Mouse (Mus musculus) heart, embryonic 13.5 days (tissue): ENCODE data around the gene Mrps31. TPM values are rescaled to one million over a fixed set of nuclear protein-coding genes. Genes with fewer than 3 reads are reported as not detected.

Source experiments
- ATAC-seq: fragments of 200-750 bp; cut with Nextera tagmentation; 2 replicates; pipeline ENCODE4 v1.8.0; 2017; ENCODE audit warnings: moderate TSS enrichment; ENCODE audit not compliant: insufficient number of reproducible peaks, low FRiP score, low TSS enrichment; ENCODE audit errors: extremely low read depth
- H3K27ac ChIP-seq: fragments of 300-500 bp; sonication (generic); replicated peaks from 2 replicates; pipeline ENCODE4 v1.5.1; 2015; ENCODE audit warnings: moderate library complexity, mild to moderate bottlenecking, inconsistent platforms
- H3K27me3 ChIP-seq: fragments of 300-500 bp; sonication (generic); replicated peaks from 2 replicates; pipeline ENCODE4 v1.6.1; 2015; ENCODE audit warnings: mild to moderate bottlenecking, inconsistent platforms
- H3K36me3 ChIP-seq: fragments of 300-500 bp; sonication (generic); 2 replicates; pipeline ENCODE4 v1.6.1; 2015; ENCODE audit warnings: mild to moderate bottlenecking, inconsistent platforms
- H3K4me1 ChIP-seq: fragments of 300-500 bp; sonication (generic); 2 replicates; pipeline ENCODE4 v1.6.1; 2015; ENCODE audit warnings: inconsistent platforms
- H3K4me2 ChIP-seq: fragments of 300-500 bp; sonication (generic); 2 replicates; pipeline ENCODE4 v1.6.1; 2015; ENCODE audit warnings: inconsistent platforms, mild to moderate bottlenecking, moderate library complexity
- H3K4me3 ChIP-seq: fragments of 300-500 bp; sonication (generic); 2 replicates; pipeline ENCODE4 v1.5.1; 2015; ENCODE audit warnings: moderate library complexity, mild to moderate bottlenecking, inconsistent platforms
- H3K9ac ChIP-seq: fragments of 300-500 bp; sonication (generic); 2 replicates; pipeline ENCODE4 v1.6.1; 2015; ENCODE audit warnings: inconsistent platforms, mild to moderate bottlenecking, moderate library complexity
- H3K9me3 ChIP-seq: fragments of 300-500 bp; sonication (generic); 2 replicates; pipeline ENCODE4 v1.6.1; 2016; ENCODE audit warnings: inconsistent platforms
- WGBS: fragments of 180-500 bp; shearing (Covaris S2); methylation state at CpG from one replicate; pipeline ENCODE4 v1.1.7; 2015; ENCODE audit warnings: mixed read lengths; 5-methylcytosine and 5-hydroxymethylcytosine counted together
- polyA plus RNA-seq: library from polyadenylated mRNA; unstranded; fragments of >200 nt; fragmentation: Nextera tagmentation; extraction: Ambion mirVana; gene quantifications from 2 replicates; pipeline ENCODE4 v1.2.1, GENCODE M21; 2015

Gene Mrps31
- polyA plus RNA-seq, 1 experiment from 2014 or later, result 46.8 TPM

- Histone ChIP-seq H3K36me3 (peaks cover 14% of the 10 kb centered on the region), H3K9ac (peak within 1 kb of the TSS; percentile 90), H3K27ac (peak within 1 kb of the TSS; percentile 76), H3K27me3 (no peaks in the 10 kb centered on the region), H3K4me2 (peak within 1 kb of the TSS; percentile 87), H3K4me3 (peak within 1 kb of the TSS; percentile 76), H3K4me1 (peaks cover 14% of the 10 kb centered on the region), H3K9me3 (no peaks in the 10 kb centered on the region)
- WGBS, result under 1% methylated on average over 45 of the region's 77 CpGs
- peak; percentile 89 for ATAC-seq
Observed at GRCm38 (mm10) chr8:22398142-22398951, 12.8 kb upstream of the Mrps31 start, which contains the start of gene Slc25a15. Slc25a15 (minus strand) TSS chr8:22398597.

GRCm38 (mm10) chr8:22399285-22399880 is 11.8 kb upstream of the Mrps31 start:
- H3K9ac ChIP-seq, result peak overlapping the region; percentile 90
- peak overlapping the region; percentile 76 for H3K27ac ChIP-seq
- WGBS, result 76% methylated on average over 8 of the region's 8 CpGs
- peak overlapping the region; percentile 76 for H3K4me3 ChIP-seq
- peaks cover 7% of the 10 kb centered on the region for H3K36me3 ChIP-seq
- peak overlapping the region; percentile 87 for H3K4me2 ChIP-seq
- no peaks in the 10 kb centered on the region for H3K9me3 ChIP-seq
- ATAC-seq, result no peak
- no peaks in the 10 kb centered on the region for H3K27me3 ChIP-seq
- peaks cover 14% of the 10 kb centered on the region for H3K4me1 ChIP-seq

DNA sequence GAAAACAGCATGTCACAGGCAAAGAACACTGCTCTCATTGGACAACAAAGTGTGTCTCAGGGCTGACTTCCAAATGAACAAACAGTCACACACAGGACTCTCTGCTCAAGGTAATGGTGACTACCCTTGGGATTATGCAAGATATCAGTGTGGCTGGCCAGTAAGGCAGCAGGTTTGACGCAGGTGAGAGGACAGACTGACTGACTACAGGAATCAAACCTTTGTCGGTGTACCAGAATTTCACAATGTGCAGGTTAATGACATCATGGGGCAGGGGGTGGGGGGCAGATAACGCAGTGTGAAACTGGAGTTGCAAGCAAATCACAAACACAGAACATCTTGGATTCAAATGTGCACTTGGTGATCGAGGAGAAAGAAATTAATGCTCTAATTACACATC is 10.6 kb upstream of the Mrps31 start:
- Histone ChIP-seq H3K36me3 (no peaks in the 10 kb centered on the region), H3K9me3 (no peaks in the 10 kb centered on the region), H3K27me3 (no peaks in the 10 kb centered on the region), H3K9ac (no peak overlapping the region), H3K4me2 (no peak overlapping the region), H3K4me1 (peaks cover 14% of the 10 kb centered on the region), H3K4me3 (no peak overlapping the region), H3K27ac (no peak overlapping the region)
- no peak for ATAC-seq
- WGBS, result 84% methylated on average over 4 of the region's 4 CpGs

DNA sequence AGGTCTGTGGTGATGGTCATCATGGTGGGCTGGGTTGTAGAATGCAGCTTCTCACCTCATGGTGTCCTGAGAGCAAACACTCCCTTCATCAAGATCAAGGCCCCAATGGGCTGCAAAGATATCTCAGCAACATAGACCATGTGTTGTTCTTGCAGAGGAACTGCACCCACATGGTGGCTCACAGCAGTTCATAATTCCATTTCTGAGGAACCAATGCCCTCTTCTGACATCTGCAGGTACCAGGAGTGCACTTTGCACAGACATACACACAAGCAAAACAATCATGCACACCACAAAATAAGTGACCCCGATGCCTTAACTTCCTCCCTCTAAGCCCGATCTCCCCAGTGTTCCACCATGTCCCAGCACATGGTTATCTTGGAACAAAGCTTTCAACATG is 7.9 kb upstream of the Mrps31 start:
- Histone ChIP-seq H3K9ac (no peak overlapping the region), H3K4me3 (no peak overlapping the region), H3K27ac (no peak overlapping the region), H3K4me2 (no peak overlapping the region), H3K4me1 (peaks cover 6% of the 10 kb centered on the region; the same call in 1 of the 2 replicates), H3K36me3 (no peaks in the 10 kb centered on the region), H3K27me3 (peaks cover 6% of the 10 kb centered on the region; the same call in 1 of the 2 replicates), H3K9me3 (no peaks in the 10 kb centered on the region)
- WGBS, result 88% methylated on average over 2 of the region's 2 CpGs
- ATAC-seq, result no peak

GRCm38 (mm10) chr8:22405733-22406132 is 5.4 kb upstream of the Mrps31 start:
- no peak for ATAC-seq
- 69% methylated on average over 6 of the region's 6 CpGs for WGBS
- no peak overlapping the region for H3K9ac ChIP-seq
- H3K4me2 ChIP-seq, result no peak overlapping the region
- peaks cover 4% of the 10 kb centered on the region; the same call in 1 of the 2 replicates for H3K4me1 ChIP-seq
- no peak overlapping the region for H3K27ac ChIP-seq
- H3K36me3 ChIP-seq, result no peaks in the 10 kb centered on the region
- H3K27me3 ChIP-seq, result peaks cover 6% of the 10 kb centered on the region; the same call in 1 of the 2 replicates
- H3K9me3 ChIP-seq, result no peaks in the 10 kb centered on the region
- H3K4me3 ChIP-seq, result no peak overlapping the region

DNA sequence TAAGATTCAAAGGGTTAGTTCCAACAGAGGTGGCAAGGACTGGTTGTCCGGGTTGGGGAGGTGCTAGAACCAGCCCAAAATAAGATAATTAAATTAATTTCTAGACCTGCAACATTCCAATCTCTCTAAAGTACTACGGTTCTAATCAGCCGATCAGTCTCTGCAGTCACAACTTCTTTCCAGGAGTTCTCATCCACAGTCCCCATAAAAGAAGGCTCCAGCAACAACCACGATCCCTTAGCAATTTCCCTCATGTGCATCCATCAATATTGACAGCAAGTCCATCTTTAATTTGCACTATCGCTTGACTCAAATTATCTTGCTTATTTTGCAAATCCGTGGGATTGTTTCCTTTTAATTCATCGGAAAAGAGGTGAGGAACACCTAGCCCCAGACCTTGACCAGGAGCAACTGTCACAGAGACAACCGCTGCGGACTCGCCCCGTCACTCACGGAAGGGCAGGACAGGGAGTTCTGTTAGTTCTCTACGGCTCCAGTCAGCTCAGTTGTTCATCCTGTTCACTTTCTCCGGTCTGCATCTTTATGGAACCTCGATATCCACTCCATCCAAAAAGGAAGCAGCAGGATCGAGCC is 376 bp upstream of the Mrps31 start:
- Histone ChIP-seq H3K4me2 (peak overlapping the region; percentile 87), H3K4me1 (peaks cover 20% of the 10 kb centered on the region), H3K9ac (peak overlapping the region; percentile 90), H3K4me3 (peak overlapping the region; percentile 82), H3K9me3 (no peaks in the 10 kb centered on the region), H3K27ac (peak overlapping the region; percentile 80; the same call in 1 of the 2 replicates), H3K27me3 (peaks cover 6% of the 10 kb centered on the region; the same call in 1 of the 2 replicates), H3K36me3 (peaks cover 12% of the 10 kb centered on the region)
- 14% methylated on average over 16 of the region's 16 CpGs for WGBS
- ATAC-seq, result no peak

DNA sequence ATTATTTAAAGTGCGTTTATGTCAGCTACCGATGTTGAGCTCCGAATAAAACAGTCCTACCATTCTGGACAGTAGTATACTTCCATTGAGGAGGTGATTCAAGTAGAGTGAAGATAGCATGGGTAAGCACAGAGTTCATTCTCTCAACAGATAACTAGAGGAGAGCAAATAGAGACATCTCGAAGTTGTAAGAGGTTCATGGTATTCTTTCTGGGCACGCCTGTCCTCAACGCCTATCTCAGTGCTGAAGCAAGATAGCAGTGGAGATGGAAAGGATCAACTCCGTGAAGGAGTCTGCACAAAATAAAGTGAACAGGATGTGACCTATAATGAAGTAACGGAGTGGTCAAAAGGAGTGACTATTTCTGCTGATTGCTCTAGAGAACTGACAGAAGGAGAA is 810 bp downstream of the Mrps31 start:
- Histone ChIP-seq H3K27ac (no peak overlapping the region), H3K4me2 (peak overlapping the region; percentile 87), H3K4me1 (peaks cover 20% of the 10 kb centered on the region), H3K9ac (peak overlapping the region; percentile 90), H3K36me3 (peaks cover 23% of the 10 kb centered on the region), H3K4me3 (peak overlapping the region; percentile 82), H3K27me3 (peaks cover 6% of the 10 kb centered on the region; the same call in 1 of the 2 replicates), H3K9me3 (no peaks in the 10 kb centered on the region)
- 10% methylated on average over 8 of the region's 8 CpGs for WGBS
- no peak for ATAC-seq

Other genes starting within 250 kb of the Mrps31 start
- 4.6 and 4.9 TPM in 2 replicates for gene Nek3, start 244.9 kb upstream of the Mrps31 start, polyA plus RNA-seq
- gene Ckap2, start 225.5 kb upstream of the Mrps31 start, polyA plus RNA-seq, result 31.6 and 33.3 TPM in 2 replicates
- gene Vps36, start 218.6 kb upstream of the Mrps31 start, polyA plus RNA-seq, result 22.6 and 23.4 TPM in 2 replicates
- 15.0 and 15.3 TPM in 2 replicates for gene Thsd1, start 184.0 kb upstream of the Mrps31 start, polyA plus RNA-seq
- gene Tpte, start 127.9 kb upstream of the Mrps31 start, polyA plus RNA-seq, result not detected in 2 replicates
- 11.7 and 11.9 TPM in 2 replicates for gene Slc25a15, start 12.8 kb upstream of the Mrps31 start, polyA plus RNA-seq